Mouse (Mus musculus) kidney, postnatal 36 days (tissue): ENCODE data around the gene Ccl22.

Experiments
- DNase-seq, 2 experiments: peaks; one replicate each; pipeline ENCODE4 v3.0.0; 2021 to 2022; ENCODE audit warnings: mixed read lengths in 2 of 2

Gene Ccl22

GRCm38 (mm10) chr8:94745476-94746184 is at the start of gene Ccl22:
Ccl22 (plus strand) TSS chr8:94745590.
- DNase-seq: no peak

DNA sequence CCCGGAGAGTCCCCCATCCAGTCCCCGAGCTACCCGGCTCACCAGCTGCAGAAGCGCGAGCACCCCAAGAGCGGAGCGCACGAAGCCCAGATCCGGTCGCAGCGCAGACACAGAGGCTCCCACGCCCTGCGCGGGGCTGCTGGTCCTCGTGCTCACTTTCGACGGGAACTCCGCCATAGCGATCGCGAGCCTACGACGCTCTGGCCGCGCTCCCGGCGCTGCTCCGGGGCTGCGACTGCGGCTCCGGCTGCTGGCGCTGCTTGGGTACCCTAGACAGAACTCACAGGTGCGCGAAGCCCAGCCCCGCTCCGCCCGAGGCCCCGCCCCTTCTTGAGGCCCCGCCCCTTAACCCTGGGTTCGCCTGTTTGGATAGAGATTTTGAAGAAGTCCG is 49.4 kb upstream of the Ccl22 start, which contains the start of gene Pllp:
Pllp (minus strand) TSS at position 285 of the 391 bp plus-strand sequence.
- DNase-seq: peak; percentile 56 to 80

GRCm38 (mm10) chr8:94696566-94696965 is 48.8 kb upstream of the Ccl22 start:
- no peak for DNase-seq

- no peak for DNase-seq
These were observed 47.4 kb upstream of the Ccl22 start for GRCm38 (mm10) chr8:94697956-94698355.

GRCm38 (mm10) chr8:94699366-94699765 is 46.0 kb upstream of the Ccl22 start:
- no peak for DNase-seq

GRCm38 (mm10) chr8:94700421-94700935 is 44.9 kb upstream of the Ccl22 start:
- DNase-seq: no peak

DNA sequence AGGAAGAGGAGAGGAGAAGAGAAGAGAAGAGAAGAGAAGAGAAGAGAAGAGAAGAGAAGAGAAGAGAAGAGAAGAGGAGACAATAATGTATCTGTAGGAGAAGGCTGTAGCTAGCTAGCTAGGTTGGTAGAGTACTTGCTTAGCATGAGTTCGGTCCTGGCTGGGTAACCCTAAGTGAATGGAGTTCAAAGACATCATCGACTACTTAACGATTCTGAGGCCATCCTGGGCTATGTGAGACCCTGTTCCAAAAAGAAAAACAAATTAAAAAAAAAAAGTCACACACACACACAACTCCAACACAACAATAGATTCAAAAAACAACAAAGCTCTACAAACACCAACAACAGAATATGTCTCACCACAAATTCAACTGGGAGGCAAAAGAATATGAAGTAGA is 43.2 kb upstream of the Ccl22 start:
- no peak for DNase-seq

GRCm38 (mm10) chr8:94702844-94703813 is 42.3 kb upstream of the Ccl22 start:
- DNase-seq: peak; percentile 85 to 93

DNA sequence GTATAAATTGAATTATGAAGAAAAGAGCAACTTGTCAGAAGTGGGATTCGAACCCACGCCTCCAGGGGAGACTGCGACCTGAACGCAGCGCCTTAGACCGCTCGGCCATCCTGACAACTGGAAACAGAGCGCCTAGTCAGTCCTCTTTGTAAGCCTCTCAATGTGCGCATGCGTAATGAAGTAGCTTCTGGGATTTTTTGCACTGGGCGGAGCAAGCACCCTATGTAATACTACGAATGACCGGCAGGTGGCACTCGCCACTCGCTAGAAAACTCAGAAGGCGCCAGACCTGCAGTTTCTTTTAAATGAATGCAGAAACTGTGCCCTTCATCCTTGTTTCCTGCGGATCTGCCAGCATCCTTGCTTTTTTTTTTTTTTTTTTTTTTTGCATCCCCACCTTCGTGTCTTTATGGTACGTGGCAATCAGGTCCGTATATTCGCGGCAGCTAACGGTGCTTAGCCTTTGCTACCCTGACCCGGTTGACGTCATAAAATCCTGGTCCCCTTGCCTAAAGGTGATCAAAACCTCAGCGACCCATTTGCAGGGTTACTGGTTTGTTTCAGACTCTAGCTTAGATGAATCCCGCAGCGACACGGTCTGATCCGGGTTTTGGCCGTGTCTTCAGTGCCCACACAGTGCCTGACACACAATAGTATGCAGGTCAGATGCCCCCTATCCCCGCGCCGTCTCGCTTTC is 41.3 kb upstream of the Ccl22 start:
- peak; percentile 96 for DNase-seq

- DNase-seq: no peak
These were observed 40.8 kb upstream of the Ccl22 start for GRCm38 (mm10) chr8:94704669-94704984.

DNA sequence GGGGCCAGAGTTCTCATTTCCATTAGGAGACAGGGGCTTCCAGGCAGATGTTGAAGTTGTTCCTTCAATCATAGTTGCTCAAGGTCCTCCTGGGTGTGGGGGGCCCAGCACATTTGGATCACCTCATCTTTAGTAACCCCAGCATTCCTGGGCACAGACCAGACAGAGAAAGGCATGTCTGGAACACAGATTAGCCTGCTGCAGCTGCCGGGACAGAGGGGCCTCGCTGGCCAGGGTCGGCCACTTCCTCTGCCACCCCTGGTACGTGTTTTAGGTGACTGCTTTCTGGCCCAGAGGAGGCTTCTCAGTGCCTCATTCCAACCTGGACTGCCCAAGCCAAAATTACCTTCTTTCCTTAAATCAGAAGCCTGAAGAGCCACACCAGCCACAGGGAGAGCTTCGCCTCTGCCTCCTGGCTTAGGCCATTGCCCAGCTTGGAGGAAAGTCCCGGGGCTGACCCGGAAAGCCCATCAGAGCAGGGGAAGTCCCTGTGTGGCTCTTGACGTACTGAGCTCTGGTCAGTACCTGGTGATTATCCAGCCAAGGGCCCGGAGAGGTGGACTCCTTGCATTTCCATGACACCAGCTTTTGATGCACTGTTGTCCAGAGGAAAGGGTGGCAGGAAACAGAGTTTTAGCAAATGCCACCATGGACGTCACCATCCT is 39.7 kb upstream of the Ccl22 start:
- DNase-seq: no peak

GRCm38 (mm10) chr8:94706732-94707395 is 38.5 kb upstream of the Ccl22 start:
- peak; percentile 56 to 57 for DNase-seq

DNA sequence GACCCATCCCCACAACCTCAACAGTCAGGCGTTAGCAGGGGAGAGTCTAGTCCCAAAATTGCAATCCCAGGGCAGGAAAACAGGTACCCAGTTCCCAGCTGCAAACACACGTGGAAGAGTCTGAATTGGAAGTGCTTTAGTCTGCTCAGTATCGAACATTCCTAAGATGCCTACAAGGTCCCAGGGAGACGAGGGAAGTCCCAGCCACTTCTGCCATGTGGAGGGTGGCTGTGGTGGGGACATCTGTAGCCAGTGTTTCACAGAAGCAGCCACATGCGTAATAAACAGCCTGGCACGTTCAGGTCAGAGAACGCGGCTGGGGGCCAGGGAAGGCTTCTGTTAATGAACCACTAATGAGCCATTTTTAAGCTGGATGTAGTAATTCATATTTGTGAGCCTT is 35.1 kb upstream of the Ccl22 start:
- no peak for DNase-seq

- DNase-seq: peak; percentile 35 to 56
These were observed 34.2 kb upstream of the Ccl22 start for GRCm38 (mm10) chr8:94711160-94711718.

- DNase-seq: no peak
These were observed 30.8 kb upstream of the Ccl22 start for GRCm38 (mm10) chr8:94714556-94714955.

GRCm38 (mm10) chr8:94715871-94716270 is 29.5 kb upstream of the Ccl22 start:
- DNase-seq: peak in 1 of 2 experiments; percentile 41

- DNase-seq: peak in 1 of 2 experiments; percentile 38
These were observed 28.5 kb upstream of the Ccl22 start for GRCm38 (mm10) chr8:94716841-94717240.

DNA sequence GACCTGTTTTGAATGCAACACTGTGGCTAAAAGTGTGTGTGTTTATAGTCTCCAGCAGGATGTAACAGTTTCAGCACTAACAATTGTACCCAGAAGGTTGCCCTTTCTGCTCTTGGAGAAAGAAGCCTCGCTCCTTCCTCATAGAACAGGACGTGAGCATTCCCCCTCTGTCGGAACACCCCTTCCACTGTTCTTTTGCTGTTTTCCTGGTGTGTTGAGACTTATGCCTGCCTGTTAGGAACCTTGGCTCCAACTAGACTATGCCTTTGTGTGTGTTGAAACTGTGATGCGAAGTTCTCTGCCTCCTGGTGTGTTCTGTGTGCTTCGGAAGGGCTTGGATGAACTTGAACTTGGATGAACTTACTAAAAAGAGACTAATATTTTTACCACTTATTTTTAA is 19.4 kb upstream of the Ccl22 start:
- DNase-seq: peak in 1 of 2 experiments; percentile 23

GRCm38 (mm10) chr8:94729301-94729700 is 16.1 kb upstream of the Ccl22 start:
- no peak for DNase-seq

DNA sequence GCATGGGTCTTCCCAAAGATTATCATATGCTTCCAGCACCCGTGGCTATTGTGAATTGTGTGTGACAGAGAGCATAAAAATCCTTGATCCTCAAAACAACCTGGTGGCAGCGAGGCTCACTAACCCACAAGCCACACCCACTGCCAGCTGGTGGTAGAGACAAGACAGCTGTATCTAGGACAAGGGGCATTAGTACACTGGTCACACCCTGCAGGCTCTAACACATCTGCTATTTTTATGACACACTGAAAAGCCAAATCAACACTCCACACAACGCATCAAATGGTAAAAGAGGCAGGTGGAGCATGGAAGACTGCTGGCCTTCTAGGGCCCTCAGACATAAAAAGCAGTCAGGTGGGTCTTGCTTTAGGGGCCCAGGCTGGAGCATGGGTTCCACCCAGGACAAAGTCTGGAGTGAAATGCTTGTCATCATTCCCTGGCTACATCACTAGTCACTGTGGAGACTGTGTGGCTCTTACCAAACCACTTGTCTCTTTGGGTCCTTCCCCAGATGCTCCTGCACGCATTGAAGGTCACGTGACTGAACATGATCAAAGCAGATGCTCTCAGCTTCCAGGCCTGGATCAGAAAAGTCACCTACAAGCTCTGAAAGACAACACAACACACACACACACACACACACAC is 11.4 kb upstream of the Ccl22 start:
- no peak for DNase-seq
